Mouse (Mus musculus) embryonic fibroblast, embryonic 13.5 days (primary cell): ENCODE measurements around the gene Terb2.

ENCODE experiments used
- CTCF ChIP-seq: IDR thresholded peaks from 2 replicates; pipeline ENCODE4 v1.5.1; 2011; ENCODE audit warnings: mild to moderate bottlenecking, control low read depth, low read length, moderate library complexity, borderline replicate concordance; ENCODE audit not compliant: insufficient read depth
- POLR2A ChIP-seq: IDR thresholded peaks from 2 replicates; pipeline ENCODE4 v1.6.1; 2011; ENCODE audit warnings: low read depth, mild to moderate bottlenecking, control low read depth, low read length, moderate library complexity

GRCm38 (mm10) chr2:122140815-122141214 lies 45.3 kb upstream of the Terb2 start:
- TF ChIP-seq CTCF = no peak
- TF ChIP-seq POLR2A = no peak
